Mouse (Mus musculus): ENCODE data around the gene Tanc1.
A peak's percentile ranks its signal among the peaks of the same experiment; 100 is the strongest.

The Tanc1 gene

GRCm38 (mm10) chr2:59653306-59654165, 41.7 kb downstream of the Tanc1 start:
- DNase-seq, result no peak

DNA sequence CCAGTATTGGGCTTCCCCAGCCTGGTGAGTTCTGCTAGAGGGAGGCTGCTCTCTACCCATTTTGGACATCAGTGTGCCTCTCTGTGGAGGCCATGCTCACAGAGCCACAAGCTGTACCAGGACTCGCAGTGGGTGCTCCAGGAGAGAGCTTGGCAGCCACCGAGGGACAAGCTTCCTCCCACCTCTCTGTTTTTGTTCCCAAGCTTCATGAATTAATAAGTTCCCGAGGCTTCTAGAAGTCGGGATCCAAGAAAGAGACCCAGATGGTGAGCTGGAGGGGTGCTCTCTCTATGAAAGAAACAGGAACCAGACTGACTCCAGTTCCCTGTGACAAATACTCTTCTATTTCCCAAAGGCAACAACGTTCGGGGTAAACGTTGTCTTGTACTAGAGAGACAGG, 43.6 kb downstream of the Tanc1 start:
- no peak for DNase-seq

DNA sequence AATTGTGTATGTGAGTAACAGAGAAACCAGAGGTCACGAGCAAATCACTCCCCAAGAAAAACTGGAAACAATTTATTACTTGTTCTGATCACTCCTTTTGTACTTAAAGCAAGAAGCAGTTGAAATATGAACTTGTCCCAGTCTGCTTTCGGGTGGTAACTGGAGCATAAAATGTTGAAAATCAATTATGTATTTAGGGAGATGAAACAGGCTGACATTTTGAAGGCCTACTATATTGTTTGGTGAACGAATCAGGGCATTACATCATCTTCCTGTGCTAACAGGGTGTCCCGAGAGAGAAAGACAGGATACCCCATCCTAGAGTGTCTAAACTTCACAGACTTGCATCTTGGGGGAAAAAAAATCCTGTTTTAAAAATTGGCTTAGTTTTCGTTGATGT, 44.8 kb downstream of the Tanc1 start:
- no peak for DNase-seq

GRCm38 (mm10) chr2:59659686-59660085, 47.8 kb downstream of the Tanc1 start:
- DNase-seq, result no peak

DNA sequence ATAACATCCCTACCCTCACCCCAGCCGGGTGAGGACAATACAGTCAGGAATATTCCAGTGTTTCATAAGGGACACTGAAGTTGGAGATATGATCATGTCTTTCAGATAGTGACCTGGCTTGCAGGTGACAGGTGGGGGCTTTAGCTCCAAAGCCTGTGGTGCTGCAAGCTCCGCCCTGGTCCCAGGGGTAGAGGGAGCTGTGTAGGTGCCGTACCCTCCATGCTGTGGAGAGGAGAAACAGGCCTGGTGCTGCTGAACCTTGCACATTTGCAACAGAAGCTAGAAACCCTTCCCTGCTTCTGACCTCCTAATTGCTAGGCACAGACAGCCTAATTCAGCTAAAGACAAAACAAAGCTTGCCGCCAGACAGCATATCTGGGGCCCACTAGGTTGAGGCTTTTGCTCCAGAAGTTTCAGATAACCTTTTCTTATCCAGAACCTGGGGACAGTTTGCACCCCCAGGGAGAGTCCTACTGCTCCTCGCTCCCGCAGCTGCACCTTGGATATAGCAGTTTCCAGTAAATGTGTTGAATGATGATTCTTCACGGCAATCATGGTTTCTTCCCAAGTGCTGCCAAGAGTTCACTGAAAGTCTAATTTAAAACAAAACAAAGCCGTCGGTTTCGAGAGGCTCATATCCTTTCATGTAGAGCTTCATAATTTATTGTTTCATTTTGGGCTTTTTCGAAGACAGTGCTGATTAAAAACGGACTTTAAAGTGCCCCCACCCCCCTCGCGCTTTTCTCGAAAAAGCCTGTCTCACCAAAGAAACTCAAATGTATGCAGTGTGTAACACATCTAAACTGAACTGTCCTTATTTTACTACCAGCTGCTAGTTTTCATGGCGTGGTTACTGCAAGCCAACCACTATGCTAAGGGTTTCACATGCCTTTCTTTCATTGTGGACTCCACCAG, 49.3 kb downstream of the Tanc1 start:
- DNase-seq, result no peak

GRCm38 (mm10) chr2:59664803-59665567, 53.1 kb downstream of the Tanc1 start:
- no peak for DNase-seq

DNA sequence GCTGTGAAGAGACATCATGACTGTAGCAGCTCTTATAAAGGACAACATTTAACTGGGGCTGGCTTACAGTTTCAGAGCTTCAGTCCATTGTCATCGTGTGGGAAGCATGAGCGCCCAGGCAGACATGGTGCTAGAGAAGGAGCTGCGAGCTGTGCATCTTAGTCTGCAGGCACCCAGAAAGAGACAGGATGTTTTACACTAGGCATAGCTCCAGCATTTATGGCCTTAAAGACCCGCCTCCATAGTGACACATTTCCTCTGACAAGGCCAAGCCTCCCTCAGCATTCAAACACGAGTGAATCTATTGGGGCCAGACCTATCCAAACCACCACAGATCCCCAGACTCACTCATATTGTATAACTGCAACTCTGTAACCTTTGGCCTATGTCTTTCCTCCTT, 54.7 kb downstream of the Tanc1 start:
- no peak for DNase-seq

- DNase-seq, result peak; percentile 88
Measured at GRCm38 (mm10) chr2:59670087-59671060, 58.5 kb downstream of the Tanc1 start.

GRCm38 (mm10) chr2:59671671-59672070, 59.8 kb downstream of the Tanc1 start:
- DNase-seq, result no peak

DNA sequence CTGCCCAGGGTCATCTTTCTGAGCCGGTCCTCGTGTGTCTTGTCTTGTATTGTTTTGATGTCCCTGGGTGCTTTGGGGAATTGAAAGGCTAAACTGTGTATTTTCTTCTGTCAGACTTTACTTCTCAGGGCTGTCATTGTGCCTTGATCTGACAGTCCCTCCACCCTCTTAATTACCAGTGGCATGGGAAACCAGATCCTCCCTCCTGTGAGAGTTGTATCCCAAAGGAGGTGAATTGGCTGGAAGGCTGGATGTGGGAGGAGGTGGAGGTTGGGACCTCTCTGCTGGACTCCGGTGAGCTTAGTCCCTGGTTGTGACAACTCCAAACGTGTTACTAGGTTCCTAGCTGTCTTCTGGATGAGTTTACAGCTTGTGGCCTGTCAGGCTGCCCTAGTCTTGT, 60.2 kb downstream of the Tanc1 start:
- DNase-seq, result no peak

- DNase-seq, result no peak
Measured at GRCm38 (mm10) chr2:59672686-59673085, 60.8 kb downstream of the Tanc1 start.

- DNase-seq, result peak; percentile 59
Measured at GRCm38 (mm10) chr2:59673351-59673750, 61.5 kb downstream of the Tanc1 start.

- peak; percentile 69 for DNase-seq
Measured at GRCm38 (mm10) chr2:59673877-59674276, 62.0 kb downstream of the Tanc1 start.

- DNase-seq, result peak; percentile 37
Measured at GRCm38 (mm10) chr2:59675270-59675995, 63.6 kb downstream of the Tanc1 start.

GRCm38 (mm10) chr2:59676041-59676440, 64.2 kb downstream of the Tanc1 start:
- DNase-seq, result no peak

- DNase-seq, result peak; percentile 34
Measured at GRCm38 (mm10) chr2:59676442-59676841, 64.6 kb downstream of the Tanc1 start.

GRCm38 (mm10) chr2:59679424-59680020, 67.7 kb downstream of the Tanc1 start:
- no peak for DNase-seq

DNA sequence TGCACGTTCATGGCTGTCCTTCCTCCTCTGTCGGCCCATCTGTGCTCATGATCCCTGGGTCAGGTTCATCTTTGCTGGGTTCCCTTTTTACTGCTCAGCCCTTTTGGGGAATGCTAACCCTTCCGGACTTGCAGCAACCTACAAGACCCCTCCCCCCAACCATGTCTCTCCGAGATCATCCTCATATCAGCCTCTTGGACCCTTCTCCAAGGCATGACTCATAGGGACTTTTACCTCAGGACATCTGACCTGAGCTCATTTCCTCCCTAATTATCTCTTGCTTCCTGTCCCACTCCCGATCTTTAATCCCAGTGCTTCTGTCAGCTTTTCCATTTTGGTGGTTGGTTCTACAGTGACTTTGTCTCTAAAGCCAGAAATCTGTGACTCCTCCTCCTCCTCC, 68.9 kb downstream of the Tanc1 start:
- no peak for DNase-seq

GRCm38 (mm10) chr2:59681181-59681580, 69.3 kb downstream of the Tanc1 start:
- DNase-seq, result no peak

GRCm38 (mm10) chr2:59684864-59685605, 73.2 kb downstream of the Tanc1 start:
- DNase-seq, result no peak
